Comparison of ENCODE assay signal across 14 mouse cellular contexts in genomic region chr10:68175811-68176210, GRCm38 (mm10).
"Had no signal": no experiment of that assay in that cellular context is flagged by ENCODE, and none has a peak within 500 bp of the region (broad histone marks: within the 10 kb centered on the region; RNA-seq: fewer than 3 reads in every experiment).

No protein-coding gene starts in this region.

- H3K27ac ChIP-seq: liver, embryonic 14.5 days; midbrain, embryonic 10.5 days; midbrain, embryonic 12.5 days; midbrain, embryonic 15.5 days; neural tube, embryonic 12.5 days; stomach, embryonic 15.5 days had no signal

- H3K9ac ChIP-seq: liver, embryonic 14.5 days; lung, embryonic 14.5 days; midbrain, embryonic 12.5 days; midbrain, embryonic 15.5 days; neural tube, embryonic 12.5 days; stomach, embryonic 15.5 days had no signal

- H3K9me3 ChIP-seq: midbrain, embryonic 10.5 days; midbrain, embryonic 12.5 days; midbrain, embryonic 15.5 days; neural tube, embryonic 12.5 days; stomach, embryonic 15.5 days had no signal

- H3K4me2 ChIP-seq: lung, embryonic 14.5 days; midbrain, embryonic 12.5 days; midbrain, embryonic 15.5 days; neural tube, embryonic 12.5 days; stomach, embryonic 15.5 days had no signal

- H3K27me3 ChIP-seq: midbrain, embryonic 12.5 days; midbrain, embryonic 15.5 days; neural tube, embryonic 12.5 days; stomach, embryonic 15.5 days had no signal

- DNase-seq: lung, adult 18-20 months; lung, embryonic 14.5 days; lung, postnatal 14 days; lung, postnatal 4 days; right cerebral cortex, postnatal 14 days; thymus, adult 18-20 months; thymus, postnatal 14 days; thymus, postnatal 36 days had no signal

- H3K4me3 ChIP-seq: midbrain, embryonic 10.5 days; midbrain, embryonic 12.5 days; midbrain, embryonic 15.5 days; neural tube, embryonic 12.5 days; stomach, embryonic 15.5 days had no signal

- ATAC-seq: midbrain, embryonic 15.5 days had no signal

- H3K36me3 ChIP-seq: midbrain, embryonic 10.5 days; midbrain, embryonic 12.5 days; midbrain, embryonic 15.5 days; neural tube, embryonic 12.5 days; stomach, embryonic 15.5 days had no signal

- H3K4me1 ChIP-seq: midbrain, embryonic 10.5 days; midbrain, embryonic 12.5 days; midbrain, embryonic 15.5 days; neural tube, embryonic 12.5 days had no signal
